Mouse (Mus musculus): ENCODE measurements at regions not wholly inside any gene's neighbourhood (a gene's known extent, or its start where the extent isn't known, plus 50 kb on each side); places are given as distances from the start of the nearest gene placed in this dataset.

DNA sequence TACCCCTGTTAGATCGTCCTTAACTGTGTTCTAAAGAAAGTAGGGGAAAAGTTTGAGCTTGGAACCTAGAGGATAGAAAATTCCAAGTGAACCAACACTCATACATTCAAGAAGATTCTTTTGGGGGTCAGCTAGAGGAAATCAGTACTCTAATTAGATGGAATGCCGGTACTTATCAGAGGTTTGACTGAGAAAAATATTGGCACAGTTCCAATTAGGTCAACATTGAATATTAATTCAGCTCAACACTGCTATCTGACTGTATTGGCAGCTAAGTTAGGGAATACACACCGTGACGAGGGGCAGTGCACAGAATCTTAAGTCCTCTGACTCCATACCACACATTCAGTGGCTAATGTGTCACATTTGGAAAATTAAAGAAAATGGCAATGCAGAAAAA lies 759.5 kb upstream of the 2610301B20Rik start:
- ATAC-seq (ENCODE audit: low FRiP score, low TSS enrichment): no peak
- no peaks in the 10 kb centered on the region for H3K4me1 ChIP-seq (ENCODE audit: control insufficient read depth, insufficient read depth, low read length)
- H3K4me2 ChIP-seq (replicated peaks; ENCODE audit: low read depth, low read length): no peak overlapping the region
- WGBS: 70% methylated on average over 4 of the region's 4 CpGs
- no peaks in the 10 kb centered on the region for H3K9me3 ChIP-seq (ENCODE audit: control insufficient read depth, low read length)
- H3K9ac ChIP-seq (ENCODE audit: low read depth, low read length): no peak overlapping the region
- no peaks in the 10 kb centered on the region for H3K27me3 ChIP-seq (ENCODE audit: control insufficient read depth, insufficient read depth, low read length)
- H3K27ac ChIP-seq (ENCODE audit: low read depth, low read length): no peak overlapping the region
- H3K36me3 ChIP-seq (ENCODE audit: control insufficient read depth, insufficient read depth, low read length): no peaks in the 10 kb centered on the region
- no peak overlapping the region for H3K4me3 ChIP-seq (ENCODE audit: low read length)

- 71% methylated on average over 2 of the region's 2 CpGs for WGBS
- Histone ChIP-seq H3K4me3 (ENCODE audit: low read length) (no peak overlapping the region), H3K36me3 (ENCODE audit: control insufficient read depth, insufficient read depth, low read length) (no peaks in the 10 kb centered on the region), H3K9ac (ENCODE audit: low read depth, low read length) (no peak overlapping the region), H3K27me3 (ENCODE audit: control insufficient read depth, insufficient read depth, low read length) (no peaks in the 10 kb centered on the region), H3K4me1 (ENCODE audit: control insufficient read depth, insufficient read depth, low read length) (no peaks in the 10 kb centered on the region), H3K9me3 (ENCODE audit: control insufficient read depth, low read length) (no peaks in the 10 kb centered on the region), H3K27ac (ENCODE audit: low read depth, low read length) (no peak overlapping the region), H3K4me2 (replicated peaks; ENCODE audit: low read depth, low read length) (no peak overlapping the region)
- ATAC-seq (ENCODE audit: low FRiP score, low TSS enrichment): no peak
Observed at GRCm38 (mm10) chr4:10117964-10118363, 756.3 kb upstream of the 2610301B20Rik start.

GRCm38 (mm10) chr4:10124252-10124651 lies 750.0 kb upstream of the 2610301B20Rik start:
- Histone ChIP-seq H3K4me2 (replicated peaks; ENCODE audit: low read depth, low read length) (no peak overlapping the region), H3K36me3 (ENCODE audit: control insufficient read depth, insufficient read depth, low read length) (no peaks in the 10 kb centered on the region), H3K9me3 (ENCODE audit: control insufficient read depth, low read length) (no peaks in the 10 kb centered on the region), H3K27ac (ENCODE audit: low read depth, low read length) (no peak overlapping the region), H3K9ac (ENCODE audit: low read depth, low read length) (no peak overlapping the region), H3K27me3 (ENCODE audit: control insufficient read depth, insufficient read depth, low read length) (no peaks in the 10 kb centered on the region), H3K4me1 (ENCODE audit: control insufficient read depth, insufficient read depth, low read length) (no peaks in the 10 kb centered on the region), H3K4me3 (ENCODE audit: low read length) (no peak overlapping the region)
- ATAC-seq (ENCODE audit: low FRiP score, low TSS enrichment): no peak
- 60% methylated on average over 2 of the region's 2 CpGs for WGBS

GRCm38 (mm10) chr4:10141238-10141934 lies 732.9 kb upstream of the 2610301B20Rik start:
- no peak overlapping the region for H3K27ac ChIP-seq (ENCODE audit: low read depth, low read length)
- 65% methylated on average over 6 of the region's 6 CpGs for WGBS
- H3K9me3 ChIP-seq (ENCODE audit: control insufficient read depth, low read length): no peaks in the 10 kb centered on the region
- H3K4me2 ChIP-seq (replicated peaks; ENCODE audit: low read depth, low read length): no peak overlapping the region
- ATAC-seq (ENCODE audit: low FRiP score, low TSS enrichment): peak; percentile 32; the same call in 1 of the 2 replicates
- no peaks in the 10 kb centered on the region for H3K36me3 ChIP-seq (ENCODE audit: control insufficient read depth, insufficient read depth, low read length)
- H3K4me1 ChIP-seq (ENCODE audit: control insufficient read depth, insufficient read depth, low read length): no peaks in the 10 kb centered on the region
- H3K9ac ChIP-seq (ENCODE audit: low read depth, low read length): no peak overlapping the region
- H3K4me3 ChIP-seq (ENCODE audit: low read length): no peak overlapping the region
- H3K27me3 ChIP-seq (ENCODE audit: control insufficient read depth, insufficient read depth, low read length): no peaks in the 10 kb centered on the region

DNA sequence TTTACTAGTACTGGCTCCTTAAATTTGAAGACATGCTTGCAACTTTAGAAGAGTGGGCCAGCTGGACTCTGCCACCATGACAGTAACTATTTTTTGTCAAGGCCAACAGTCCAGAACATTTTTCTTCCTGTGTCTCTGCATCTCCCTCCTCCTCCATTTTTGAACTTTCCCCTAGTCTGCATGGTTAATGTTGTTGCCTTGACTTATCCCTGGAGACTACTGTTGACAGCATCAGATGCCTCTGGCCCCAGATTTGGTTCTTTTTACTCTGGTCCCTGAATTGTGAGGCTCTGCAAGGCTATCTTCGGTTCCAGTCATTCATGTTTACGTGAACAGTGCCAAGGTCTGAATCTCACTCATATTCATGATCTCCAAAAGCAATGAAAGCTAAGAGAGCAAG lies 724.4 kb upstream of the 2610301B20Rik start:
- Histone ChIP-seq H3K36me3 (ENCODE audit: control insufficient read depth, insufficient read depth, low read length) (no peaks in the 10 kb centered on the region), H3K4me3 (ENCODE audit: low read length) (no peak overlapping the region), H3K9ac (ENCODE audit: low read depth, low read length) (no peak overlapping the region), H3K27me3 (ENCODE audit: control insufficient read depth, insufficient read depth, low read length) (no peaks in the 10 kb centered on the region), H3K4me2 (replicated peaks; ENCODE audit: low read depth, low read length) (no peak overlapping the region), H3K9me3 (ENCODE audit: control insufficient read depth, low read length) (no peaks in the 10 kb centered on the region), H3K27ac (ENCODE audit: low read depth, low read length) (no peak overlapping the region), H3K4me1 (ENCODE audit: control insufficient read depth, insufficient read depth, low read length) (no peaks in the 10 kb centered on the region)
- ATAC-seq (ENCODE audit: low FRiP score, low TSS enrichment): no peak
- 60% methylated on average over 2 of the region's 2 CpGs for WGBS

DNA sequence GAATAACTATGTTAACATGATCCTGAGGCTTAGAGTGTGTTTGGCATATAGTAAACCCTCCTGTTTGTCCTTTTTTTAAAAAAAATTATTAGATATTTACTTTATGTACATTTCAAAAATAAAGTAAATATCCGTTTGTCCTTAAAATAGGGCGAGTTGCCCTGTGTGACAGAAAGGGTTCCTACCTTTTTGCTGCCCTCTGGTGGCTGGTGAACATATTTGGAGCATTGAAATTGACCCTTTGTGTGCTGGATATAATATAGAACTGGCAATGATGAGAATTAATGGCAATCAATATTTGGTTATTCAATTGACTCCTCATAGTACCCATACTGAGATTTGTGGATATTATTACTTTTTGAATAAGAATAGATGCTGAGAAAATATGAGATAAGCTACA lies 723.8 kb upstream of the 2610301B20Rik start:
- 23% methylated on average over 2 of the region's 2 CpGs for WGBS
- no peaks in the 10 kb centered on the region for H3K4me1 ChIP-seq (ENCODE audit: control insufficient read depth, insufficient read depth, low read length)
- H3K4me2 ChIP-seq (replicated peaks; ENCODE audit: low read depth, low read length): no peak overlapping the region
- no peak overlapping the region for H3K27ac ChIP-seq (ENCODE audit: low read depth, low read length)
- no peaks in the 10 kb centered on the region for H3K27me3 ChIP-seq (ENCODE audit: control insufficient read depth, insufficient read depth, low read length)
- no peak for ATAC-seq (ENCODE audit: low FRiP score, low TSS enrichment)
- H3K4me3 ChIP-seq (ENCODE audit: low read length): no peak overlapping the region
- no peaks in the 10 kb centered on the region for H3K36me3 ChIP-seq (ENCODE audit: control insufficient read depth, insufficient read depth, low read length)
- H3K9me3 ChIP-seq (ENCODE audit: control insufficient read depth, low read length): no peaks in the 10 kb centered on the region
- H3K9ac ChIP-seq (ENCODE audit: low read depth, low read length): no peak overlapping the region

GRCm38 (mm10) chr4:10155705-10156390 lies 718.5 kb upstream of the 2610301B20Rik start:
- no peaks in the 10 kb centered on the region for H3K27me3 ChIP-seq (ENCODE audit: control insufficient read depth, insufficient read depth, low read length)
- WGBS: 90% methylated on average over 5 of the region's 5 CpGs
- no peaks in the 10 kb centered on the region for H3K36me3 ChIP-seq (ENCODE audit: control insufficient read depth, insufficient read depth, low read length)
- H3K9me3 ChIP-seq (ENCODE audit: control insufficient read depth, low read length): no peaks in the 10 kb centered on the region
- no peak for ATAC-seq (ENCODE audit: low FRiP score, low TSS enrichment)
- no peak overlapping the region for H3K27ac ChIP-seq (ENCODE audit: low read depth, low read length)
- no peaks in the 10 kb centered on the region for H3K4me1 ChIP-seq (ENCODE audit: control insufficient read depth, insufficient read depth, low read length)
- H3K4me2 ChIP-seq (replicated peaks; ENCODE audit: low read depth, low read length): no peak overlapping the region
- H3K9ac ChIP-seq (ENCODE audit: low read depth, low read length): no peak overlapping the region
- no peak overlapping the region for H3K4me3 ChIP-seq (ENCODE audit: low read length)

DNA sequence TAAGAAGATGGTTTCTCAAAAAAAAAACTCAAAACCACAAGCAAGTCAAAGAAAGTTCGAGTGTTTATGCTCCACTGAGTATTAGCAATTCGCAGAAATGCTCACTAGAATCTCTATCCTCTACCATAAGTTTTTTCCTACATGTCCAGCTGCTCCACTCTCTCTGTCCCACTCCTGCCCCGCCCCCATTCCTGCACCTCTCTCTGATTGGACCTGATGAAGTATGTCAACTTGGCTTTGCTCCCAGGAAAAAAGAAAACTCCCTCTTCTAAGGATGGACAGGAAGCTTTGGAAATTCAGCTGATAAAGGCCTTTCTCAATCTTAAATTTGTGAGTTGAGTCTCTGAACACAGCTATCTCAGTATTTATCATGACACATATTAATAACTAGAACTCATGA lies 684.4 kb upstream of the 2610301B20Rik start:
- no peak for ATAC-seq (ENCODE audit: low FRiP score, low TSS enrichment)
- no peaks in the 10 kb centered on the region for H3K36me3 ChIP-seq (ENCODE audit: control insufficient read depth, insufficient read depth, low read length)
- no peak overlapping the region for H3K4me2 ChIP-seq (replicated peaks; ENCODE audit: low read depth, low read length)
- 85% methylated on average over 3 of the region's 3 CpGs for WGBS
- H3K9me3 ChIP-seq (ENCODE audit: control insufficient read depth, low read length): no peaks in the 10 kb centered on the region
- no peaks in the 10 kb centered on the region for H3K27me3 ChIP-seq (ENCODE audit: control insufficient read depth, insufficient read depth, low read length)
- H3K9ac ChIP-seq (ENCODE audit: low read depth, low read length): no peak overlapping the region
- H3K27ac ChIP-seq (ENCODE audit: low read depth, low read length): no peak overlapping the region
- H3K4me1 ChIP-seq (ENCODE audit: control insufficient read depth, insufficient read depth, low read length): no peaks in the 10 kb centered on the region
- no peak overlapping the region for H3K4me3 ChIP-seq (ENCODE audit: low read length)

DNA sequence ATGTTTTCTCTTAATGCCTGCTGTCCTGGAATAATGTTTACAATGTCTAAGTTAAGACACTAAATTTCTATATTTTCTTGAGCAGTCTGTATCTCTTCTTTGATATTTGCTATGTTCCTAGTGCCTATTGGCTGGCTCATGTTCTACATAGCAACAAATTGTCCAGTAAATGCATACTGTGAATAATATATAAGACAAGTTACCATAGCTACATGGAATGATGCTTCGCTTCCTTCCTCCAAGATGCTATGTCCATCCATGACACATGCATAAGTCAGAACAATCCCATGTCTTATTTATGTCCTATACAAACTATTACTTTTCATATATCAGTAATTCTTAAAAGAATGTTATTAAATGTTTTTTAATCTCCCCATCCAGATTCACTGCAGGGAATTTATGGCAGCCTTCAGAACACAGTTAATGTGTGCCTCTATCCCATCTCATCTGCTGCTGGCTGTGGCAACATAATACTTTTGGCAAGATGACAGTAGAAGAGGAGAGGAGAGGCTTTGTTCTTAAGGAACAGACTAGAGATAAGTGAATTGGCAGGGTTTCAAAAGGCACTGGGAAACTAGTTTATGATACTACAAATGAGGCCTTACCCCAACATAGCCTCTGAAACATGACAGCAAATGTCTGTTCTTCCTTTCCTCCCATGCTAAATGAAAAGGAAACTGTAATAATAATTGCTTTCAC lies 676.9 kb upstream of the 2610301B20Rik start:
- no peak overlapping the region for H3K27ac ChIP-seq (ENCODE audit: low read depth, low read length)
- no peaks in the 10 kb centered on the region for H3K9me3 ChIP-seq (ENCODE audit: control insufficient read depth, low read length)
- no peak overlapping the region for H3K9ac ChIP-seq (ENCODE audit: low read depth, low read length)
- no peaks in the 10 kb centered on the region for H3K4me1 ChIP-seq (ENCODE audit: control insufficient read depth, insufficient read depth, low read length)
- WGBS: 89% methylated on average over 1 of the region's 1 CpGs
- no peak overlapping the region for H3K4me2 ChIP-seq (replicated peaks; ENCODE audit: low read depth, low read length)
- H3K27me3 ChIP-seq (ENCODE audit: control insufficient read depth, insufficient read depth, low read length): no peaks in the 10 kb centered on the region
- no peak overlapping the region for H3K4me3 ChIP-seq (ENCODE audit: low read length)
- 0 out of 2 replicates have a peak, but pooled peaks have one; percentile 41 for ATAC-seq (ENCODE audit: low FRiP score, low TSS enrichment)
- no peaks in the 10 kb centered on the region for H3K36me3 ChIP-seq (ENCODE audit: control insufficient read depth, insufficient read depth, low read length)
